Mouse (Mus musculus): ENCODE measurements at regions not wholly inside any gene's neighbourhood (a gene's known extent, or its start where the extent isn't known, plus 50 kb on each side); places are given as distances from the start of the nearest gene placed in this dataset.

DNA sequence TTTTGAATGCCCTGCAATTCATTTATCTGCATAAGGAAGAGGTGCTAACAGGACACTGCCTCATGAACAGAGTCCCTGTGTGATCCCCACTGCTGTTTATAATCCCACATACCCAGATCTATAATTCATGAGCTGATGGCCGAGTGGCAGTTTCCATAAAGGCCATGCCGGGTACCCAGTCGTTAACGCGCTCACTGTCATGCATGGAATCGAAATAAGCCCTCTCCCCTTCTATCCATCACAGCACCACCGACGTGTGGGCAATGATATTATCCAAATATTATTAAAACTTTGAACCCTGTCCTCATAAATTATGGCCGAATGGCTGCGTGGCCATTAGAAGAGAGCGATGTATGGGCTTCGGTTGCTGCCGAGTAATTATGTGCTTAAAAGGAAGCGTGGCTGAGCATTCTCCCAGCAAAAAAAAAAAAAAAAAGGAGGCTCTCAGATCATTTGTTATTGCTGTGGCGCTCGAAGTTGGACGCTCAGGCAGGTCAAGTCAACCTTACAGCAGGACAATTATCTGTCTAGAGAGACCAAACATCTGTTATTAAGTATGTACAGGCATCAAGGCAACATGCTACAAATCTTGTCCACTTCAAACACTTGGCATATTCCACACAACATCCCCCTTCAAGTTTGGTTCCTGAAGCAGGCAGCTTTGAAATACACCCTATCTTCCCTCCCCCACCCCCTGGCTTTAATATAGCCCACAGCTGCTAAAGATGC lies 109.1 kb upstream of the Sall1 start:
- DNase-seq = no peak

DNA sequence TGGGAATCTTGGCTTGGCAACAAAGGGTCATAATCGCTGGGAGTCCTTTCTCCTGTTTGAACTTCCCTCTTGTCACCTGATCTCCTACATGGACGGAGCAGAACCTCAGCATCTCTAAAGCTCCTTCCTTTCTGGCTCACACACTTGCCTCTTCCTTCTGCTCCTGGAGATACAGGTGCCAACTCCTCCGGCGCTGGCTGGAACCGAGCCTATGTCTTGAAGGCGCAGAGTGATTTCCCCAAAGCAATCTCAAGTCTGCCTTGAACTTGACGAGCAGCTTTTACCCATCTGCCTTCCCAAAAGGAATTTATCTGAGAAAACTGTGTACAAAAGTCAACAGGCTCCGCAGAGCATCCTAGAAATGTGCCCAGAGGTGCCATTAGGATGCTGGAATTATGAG lies 108.4 kb upstream of the Sall1 start:
- DNase-seq = no peak

DNA sequence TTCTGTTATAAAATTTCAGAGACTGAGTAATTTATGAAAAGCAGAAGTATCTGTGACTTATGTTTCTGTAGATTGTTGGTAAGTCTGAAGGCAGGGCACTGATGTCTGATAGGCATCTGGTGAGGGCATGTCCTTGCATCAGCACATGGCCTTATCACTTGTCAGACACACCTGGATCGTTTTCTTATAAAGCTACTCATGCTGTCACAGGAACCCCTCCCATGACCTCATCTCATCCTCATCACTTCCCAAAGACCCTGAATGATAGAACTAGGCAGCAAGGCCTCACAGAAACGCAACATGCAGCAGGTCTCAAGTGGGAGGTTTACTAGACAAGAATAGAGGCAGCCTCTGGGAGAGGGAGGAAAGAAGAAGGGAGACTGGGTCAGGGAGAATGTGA lies 107.0 kb upstream of the Sall1 start:
- no peak for DNase-seq

DNA sequence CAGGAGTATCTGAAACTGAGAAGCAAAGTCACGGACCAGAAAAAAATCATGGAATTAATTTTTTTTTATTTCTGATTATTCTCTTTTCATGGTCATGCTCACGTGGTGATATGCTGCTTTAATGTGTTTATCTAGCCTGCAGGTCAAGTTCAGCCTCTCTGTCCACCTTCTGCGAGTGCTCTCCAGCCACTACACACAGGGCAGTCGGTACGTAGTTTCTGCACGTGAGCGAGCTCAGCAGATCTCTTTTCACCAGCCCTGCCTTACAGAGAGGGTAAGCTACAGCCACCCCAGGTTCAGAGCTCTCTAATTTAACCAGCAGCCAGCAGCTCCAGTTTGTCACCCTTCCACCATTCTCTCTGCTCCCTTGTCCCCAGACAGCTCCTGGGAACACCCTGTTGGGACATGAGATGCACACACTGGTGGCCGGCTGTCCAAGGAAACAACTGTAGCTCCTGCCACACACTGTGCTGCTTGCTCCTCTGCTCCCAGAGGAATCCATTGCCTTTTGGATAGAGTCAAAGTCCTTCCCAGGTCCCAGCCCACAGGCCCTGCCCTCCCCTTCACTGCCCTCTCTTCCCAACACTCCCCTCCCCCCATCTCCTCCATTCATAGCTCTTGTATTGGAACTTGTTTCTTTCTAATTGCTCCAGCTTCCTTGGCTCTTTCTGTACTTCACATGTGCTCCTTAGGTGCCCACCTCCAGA lies 97.7 kb upstream of the Sall1 start:
- DNase-seq = no peak

DNA sequence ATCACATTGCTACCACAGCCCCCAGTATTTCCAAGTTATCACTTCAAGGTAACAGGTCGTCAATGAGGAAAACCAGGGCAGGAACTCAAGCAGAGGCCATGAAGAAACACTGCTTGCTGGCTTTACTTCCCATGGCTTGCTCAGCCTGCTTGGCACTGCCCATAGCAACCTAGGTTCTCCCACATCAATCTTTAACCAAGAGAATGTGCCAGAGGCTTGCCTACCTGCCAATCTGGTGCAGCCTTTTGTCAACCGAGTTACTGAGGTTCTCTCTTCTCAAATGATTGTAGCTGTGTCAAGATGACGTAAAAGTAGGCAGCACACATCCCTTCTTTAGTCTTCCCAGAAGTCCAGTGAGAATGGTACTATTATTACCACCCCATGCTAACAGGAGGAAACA lies 95.9 kb upstream of the Sall1 start:
- no peak for DNase-seq

DNA sequence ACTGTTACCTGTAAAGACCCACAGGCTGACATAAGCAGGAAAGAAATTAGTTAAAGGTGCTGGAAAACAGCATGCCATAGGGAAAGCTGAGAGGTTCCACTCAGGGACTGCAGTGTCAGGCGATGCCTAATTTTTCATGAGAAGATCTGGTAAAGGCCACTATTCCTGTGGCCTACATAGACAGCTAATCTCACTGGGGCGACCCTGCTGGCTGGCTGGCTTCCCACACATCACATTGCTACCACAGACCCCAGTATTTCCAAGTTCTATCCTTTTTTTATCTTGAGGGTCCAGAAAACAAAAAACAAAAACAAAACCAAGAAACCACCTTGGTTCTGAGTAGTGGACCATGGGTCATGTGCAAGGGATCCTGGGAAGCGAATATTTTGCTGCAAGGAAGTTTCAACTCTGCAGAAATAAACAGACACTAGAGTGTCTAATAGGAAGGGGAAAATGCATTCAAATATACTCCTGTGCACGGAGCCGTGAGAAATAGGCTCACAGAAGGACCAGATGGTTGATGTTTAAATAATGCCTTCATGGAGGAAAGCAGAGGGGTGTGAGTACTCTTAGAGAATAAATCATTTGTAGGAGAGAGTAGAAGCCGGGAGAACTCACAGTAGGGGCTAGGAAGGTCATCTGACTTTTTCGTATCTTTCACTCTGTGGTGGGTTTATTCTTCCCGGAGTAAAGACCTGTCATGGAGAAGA lies 94.6 kb upstream of the Sall1 start:
- no peak for DNase-seq

DNA sequence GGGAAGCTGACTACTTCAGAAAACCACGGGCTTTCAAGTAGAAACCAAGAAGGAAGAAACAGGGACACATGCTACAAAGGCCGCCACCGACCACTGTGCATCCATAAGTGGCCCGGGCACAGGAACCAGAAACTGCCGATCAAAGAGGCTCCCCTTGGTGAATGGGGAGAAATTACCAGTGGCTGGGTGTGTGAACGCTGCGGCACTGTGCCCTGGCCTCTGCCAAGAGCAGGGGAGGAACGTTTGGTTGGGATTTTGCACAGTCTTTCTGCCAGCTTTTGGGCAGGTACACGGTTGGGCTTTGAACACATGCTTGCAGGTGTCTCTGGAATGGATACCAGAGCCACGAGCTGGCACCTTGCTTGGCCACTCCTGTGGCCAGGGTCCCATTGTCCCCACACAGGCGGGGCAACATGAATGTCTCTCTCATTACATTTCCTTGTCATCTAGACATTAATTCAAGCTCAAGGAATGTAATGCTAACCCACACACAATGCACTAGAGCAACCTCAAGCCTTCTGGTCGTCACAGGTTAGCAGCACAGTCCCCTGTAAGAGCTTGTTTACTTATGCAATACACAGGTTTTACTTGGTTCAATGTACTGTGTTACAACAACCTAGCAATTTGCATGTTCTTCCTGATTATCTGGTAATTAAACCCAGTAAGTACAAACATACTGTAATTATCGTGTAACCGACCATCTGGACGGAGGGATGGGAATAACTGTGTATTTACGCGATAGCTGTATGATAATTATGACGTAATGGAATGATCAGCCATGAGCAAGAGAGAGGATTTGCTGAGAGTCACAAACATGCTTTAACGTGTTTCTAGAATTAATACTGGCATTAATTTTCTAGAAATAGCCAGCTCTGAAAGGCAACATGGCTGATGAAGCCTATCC lies 90.9 kb upstream of the Sall1 start:
- no peak for DNase-seq

DNA sequence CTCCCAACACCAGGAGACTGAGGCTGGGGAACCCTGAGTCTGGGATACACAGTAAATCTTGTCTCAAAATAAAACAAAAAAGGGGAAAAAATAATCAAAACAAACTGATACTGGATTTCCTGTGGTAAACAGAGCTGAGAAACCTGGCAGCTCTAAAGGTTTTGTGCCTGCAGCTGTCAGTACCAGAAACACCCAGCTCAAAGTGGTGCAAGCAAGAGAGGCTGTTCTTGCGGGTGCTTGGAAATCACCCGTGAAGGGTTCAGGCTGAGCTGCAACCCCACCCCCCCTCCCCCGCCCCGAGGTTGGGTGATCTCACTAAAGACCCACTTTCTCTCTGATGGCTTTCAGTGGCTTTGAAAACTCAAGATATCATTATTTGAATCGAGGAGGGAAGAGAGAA lies 90.1 kb upstream of the Sall1 start:
- no peak for DNase-seq

DNA sequence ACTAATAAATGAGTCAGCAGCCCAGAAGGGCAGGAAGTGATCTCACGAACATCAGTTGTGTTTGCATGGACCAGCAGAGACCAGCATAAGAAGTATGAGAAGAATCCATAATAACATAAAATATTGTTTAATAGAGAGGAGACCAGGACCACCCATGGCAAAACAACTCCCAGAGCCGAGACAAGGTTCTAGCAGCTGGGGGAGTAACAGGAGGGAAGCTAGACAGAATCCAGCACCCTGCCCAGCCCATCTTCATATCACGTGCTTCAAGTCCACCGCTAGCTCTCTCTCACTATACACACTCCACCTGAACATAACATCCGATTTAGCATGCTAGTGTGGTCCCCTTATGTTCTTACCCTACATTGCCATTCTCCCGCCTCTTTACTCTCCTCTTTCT lies 77.1 kb upstream of the Sall1 start:
- no peak for DNase-seq

DNA sequence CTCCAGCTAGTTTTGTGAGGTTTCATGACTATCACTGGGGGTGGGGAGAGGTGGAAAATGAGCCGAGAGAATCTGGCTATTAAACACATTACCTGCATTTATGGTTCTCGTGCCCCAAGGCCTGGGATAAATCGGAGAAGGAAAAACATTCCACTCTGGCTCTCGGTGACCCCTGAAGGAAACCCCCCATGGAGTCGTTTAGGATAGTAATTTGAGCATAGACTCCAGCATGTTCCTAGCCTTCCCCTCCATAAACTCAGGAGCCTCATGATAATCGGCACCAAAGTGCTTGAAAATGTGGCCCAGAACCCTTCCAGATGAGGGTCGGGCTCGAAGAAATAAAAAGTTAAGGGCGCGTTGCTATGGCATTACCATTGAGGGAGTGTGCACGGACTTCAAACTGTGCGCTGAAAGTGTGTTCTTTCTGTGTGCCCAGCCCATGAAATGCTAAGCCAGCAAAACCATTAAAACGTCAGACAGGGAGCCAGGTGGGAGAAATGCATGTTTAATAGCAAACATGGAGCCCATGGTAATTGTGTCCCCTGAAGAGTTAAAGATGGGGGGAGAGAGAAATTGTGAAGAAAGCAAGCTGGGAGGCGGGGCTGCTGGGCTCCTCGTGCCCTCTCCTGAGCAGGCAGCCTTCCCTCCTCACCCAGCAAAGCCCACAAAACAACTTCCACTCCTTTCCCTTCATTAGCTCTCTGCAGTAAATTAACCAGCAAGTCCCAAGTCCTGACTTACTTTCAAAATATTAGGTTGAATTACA lies 64.1 kb upstream of the Sall1 start:
- DNase-seq = no peak

DNA sequence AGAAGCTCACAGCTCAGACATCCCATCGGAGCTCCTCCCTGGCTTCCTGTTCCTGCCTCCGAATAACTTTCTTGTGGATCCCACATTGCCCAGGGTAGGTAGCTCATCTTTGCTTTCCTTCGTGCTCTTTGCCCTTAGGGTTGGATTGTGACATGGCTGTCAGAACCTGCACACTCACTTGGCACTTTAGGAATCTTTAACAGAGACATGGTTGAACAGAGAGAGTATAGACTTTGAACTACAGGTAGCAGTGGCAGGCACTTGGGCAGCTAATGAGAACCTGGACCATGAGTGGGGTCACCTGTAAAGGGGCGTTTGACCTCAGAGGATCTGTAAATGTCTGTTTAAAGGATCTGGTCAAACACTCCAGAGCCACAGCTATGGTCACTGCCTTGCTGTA lies 62.4 kb upstream of the Sall1 start:
- no peak for DNase-seq

DNA sequence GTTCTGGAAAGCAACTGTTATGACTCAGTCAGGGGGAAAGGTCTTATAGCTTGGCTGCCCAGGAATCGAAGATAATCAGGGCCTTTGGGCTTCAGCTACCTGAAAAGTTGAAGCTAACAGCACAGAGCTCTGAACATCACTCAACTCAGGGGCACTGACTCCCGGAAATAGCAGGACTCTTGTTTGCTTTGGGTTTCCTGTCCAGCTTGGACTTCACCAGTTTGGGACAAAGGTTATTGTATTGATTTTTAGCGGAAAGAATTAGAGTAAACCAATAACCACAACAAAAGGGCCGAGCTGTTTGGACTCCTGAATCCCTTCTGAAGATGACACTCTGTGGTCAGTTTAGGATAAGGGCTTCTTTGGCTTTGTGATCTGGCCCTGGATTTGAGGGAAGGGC lies 53.4 kb upstream of the Sall1 start:
- no peak for DNase-seq

All from cerebellum, adult 9-11 months (tissue).